Mouse (Mus musculus) liver, adult 2 months (tissue): ENCODE measurements around the gene Shisal2a. TPM values are rescaled to one million over a fixed set of nuclear protein-coding genes. Genes with fewer than 3 reads are reported as not detected.

Source experiments
- DNase-seq: peaks from one replicate; pipeline ENCODE4 v3.0.0-alpha.2; 2011; ENCODE audit warnings: low read depth, low spot score; ENCODE audit errors: extremely low read depth
- H3K27ac ChIP-seq: fragments of 200-500 bp; replicated peaks from 2 replicates; pipeline ENCODE4 v1.5.1; 2012; ENCODE audit warnings: low read depth, mild to moderate bottlenecking, control low read depth, inconsistent platforms, low read length; ENCODE audit not compliant: insufficient read depth
- H3K27me3 ChIP-seq: fragments of 200-500 bp; 2 replicates; pipeline ENCODE4 v1.6.1; 2012; ENCODE audit warnings: mild to moderate bottlenecking, moderate library complexity, low read length, inconsistent platforms; ENCODE audit not compliant: control insufficient read depth, insufficient read depth
- H3K36me3 ChIP-seq: fragments of 200-500 bp; 2 replicates; pipeline ENCODE4 v1.6.1; 2012; ENCODE audit warnings: low read length, inconsistent platforms; ENCODE audit not compliant: control insufficient read depth, insufficient read depth
- H3K4me1 ChIP-seq: fragments of 200-500 bp; 2 replicates; pipeline ENCODE4 v1.6.1; 2011; ENCODE audit warnings: low read length; ENCODE audit not compliant: control insufficient read depth, insufficient read depth
- H3K4me3 ChIP-seq: fragments of 200-500 bp; 2 replicates; pipeline ENCODE4 v1.5.1; 2011; ENCODE audit warnings: low read depth, mild to moderate bottlenecking, control low read depth, low read length, moderate library complexity; ENCODE audit not compliant: insufficient read depth
- H3K79me2 ChIP-seq: fragments of 200-500 bp; 2 replicates; pipeline ENCODE4 v1.6.1; 2012; ENCODE audit warnings: inconsistent platforms, mild to moderate bottlenecking, low read length, moderate library complexity; ENCODE audit not compliant: control insufficient read depth, insufficient read depth
- H3K9ac ChIP-seq: fragments of 200-500 bp; 2 replicates; pipeline ENCODE4 v1.6.1; 2012; ENCODE audit warnings: low read depth, mild to moderate bottlenecking, control low read depth, inconsistent platforms, low read length
- CTCF ChIP-seq: fragments of 200-500 bp; IDR thresholded peaks from 2 replicates; pipeline ENCODE4 v1.5.1; 2011; ENCODE audit warnings: low read depth, low read length, control low read depth
- POLR2A ChIP-seq: fragments of 200-500 bp; IDR thresholded peaks from 2 replicates; pipeline ENCODE4 v1.6.1; 2011; ENCODE audit warnings: low read length, control low read depth; ENCODE audit not compliant: insufficient read depth; ENCODE audit errors: extremely low read depth
- WGBS: fragments of 180-500 bp; shearing (Covaris S2); methylation state at CpG from one replicate; pipeline ENCODE4 v1.1.7; 2018; 5-methylcytosine and 5-hydroxymethylcytosine counted together
- polyA plus RNA-seq: library from polyadenylated mRNA; depleted of rRNA; stranded (reverse); fragments of >200 nt; gene quantifications from 2 replicates; pipeline ENCODE4 v1.2.3, GENCODE M21; 2012; rRNA removed
- total RNA-seq: library from RNA; depleted of rRNA; stranded (reverse); fragments of >200 nt; gene quantifications from 2 replicates; pipeline ENCODE4 v1.2.3, GENCODE M21; 2014; rRNA removed

The Shisal2a gene
- total RNA-seq (not detected in 2 replicates), polyA plus RNA-seq (not detected in 2 replicates)

GRCm38 (mm10) chr4:108383183-108383714 is at the start of gene Shisal2a:
TSS of gene Shisal2a (minus strand) at chr4:108383349.
- peak within 1 kb of the TSS; percentile 16; the same call in 1 of the 2 replicates for H3K9ac ChIP-seq
- H3K36me3 ChIP-seq = no peaks in the 10 kb centered on the region
- DNase-seq = no peak
- H3K4me1 ChIP-seq = no peaks in the 10 kb centered on the region
- H3K4me3 ChIP-seq = peak within 1 kb of the TSS; percentile 19; the same call in 1 of the 2 replicates
- H3K27me3 ChIP-seq = peaks cover 8% of the 10 kb centered on the region
- H3K27ac ChIP-seq = no peak within 1 kb of the TSS
- H3K79me2 ChIP-seq = no peaks in the 10 kb centered on the region
- TF ChIP-seq POLR2A = no peak
- TF ChIP-seq CTCF = 0 out of 2 replicates have a peak, but pooled peaks have one; percentile 1
- 8% methylated on average over 55 of the region's 55 CpGs for WGBS

- no peaks in the 10 kb centered on the region for H3K79me2 ChIP-seq
- DNase-seq = peak; percentile 72
- TF ChIP-seq CTCF (no peak), POLR2A (no peak)
- no peaks in the 10 kb centered on the region for H3K36me3 ChIP-seq
- H3K4me3 ChIP-seq = no peak overlapping the region
- no peak overlapping the region for H3K27ac ChIP-seq
- peaks cover 2% of the 10 kb centered on the region for H3K4me1 ChIP-seq
- no peak overlapping the region for H3K9ac ChIP-seq
- WGBS = 34% methylated on average over 2 of the region's 2 CpGs
- no peaks in the 10 kb centered on the region for H3K27me3 ChIP-seq
These were observed 48.4 kb upstream of the Shisal2a start for GRCm38 (mm10) chr4:108431561-108431936.

- 54% methylated on average over 4 of the region's 4 CpGs for WGBS
- H3K36me3 ChIP-seq = no peaks in the 10 kb centered on the region
- no peak for DNase-seq
These were observed 47.8 kb upstream of the Shisal2a start for GRCm38 (mm10) chr4:108430656-108431560.

GRCm38 (mm10) chr4:108428341-108428721 is 45.2 kb upstream of the Shisal2a start:
- no peak overlapping the region for H3K9ac ChIP-seq
- WGBS = 87% methylated on average over 6 of the region's 6 CpGs
- H3K4me1 ChIP-seq = peaks cover 8% of the 10 kb centered on the region
- no peaks in the 10 kb centered on the region for H3K79me2 ChIP-seq
- H3K27ac ChIP-seq = no peak overlapping the region
- no peaks in the 10 kb centered on the region for H3K27me3 ChIP-seq
- no peak overlapping the region for H3K4me3 ChIP-seq
- no peak for DNase-seq
- no peak for TF ChIP-seq CTCF
- TF ChIP-seq POLR2A = no peak
- no peaks in the 10 kb centered on the region for H3K36me3 ChIP-seq

More at GRCm38 (mm10) chr4:108430656-108431560, 47.8 kb upstream of the Shisal2a start:
- Histone ChIP-seq H3K9ac (no peak overlapping the region), H3K4me3 (no peak overlapping the region), H3K27me3 (no peaks in the 10 kb centered on the region), H3K79me2 (no peaks in the 10 kb centered on the region), H3K27ac (no peak overlapping the region), H3K4me1 (peaks cover 2% of the 10 kb centered on the region)
- TF ChIP-seq POLR2A (no peak), CTCF (no peak)

GRCm38 (mm10) chr4:108427719-108428340 is 44.7 kb upstream of the Shisal2a start:
- no peaks in the 10 kb centered on the region for H3K27me3 ChIP-seq
- no peaks in the 10 kb centered on the region for H3K79me2 ChIP-seq
- no peak for TF ChIP-seq CTCF
- TF ChIP-seq POLR2A = no peak
- no peaks in the 10 kb centered on the region for H3K36me3 ChIP-seq
- no peak for DNase-seq
- no peak overlapping the region for H3K27ac ChIP-seq
- H3K4me1 ChIP-seq = peaks cover 8% of the 10 kb centered on the region
- H3K4me3 ChIP-seq = no peak overlapping the region
- no peak overlapping the region for H3K9ac ChIP-seq
- 77% methylated on average over 11 of the region's 11 CpGs for WGBS
